Mouse (Mus musculus) cerebellum, adult 18-20 months (tissue): ENCODE data around the gene Dtymk.
A peak's percentile ranks its signal among the peaks of the same experiment; 100 is the strongest.
"Not testable (repeated sequence)": the region's sequence is repeated elsewhere in the genome, so short reads cannot be mapped to it uniquely, and the experiment has no call there.

Experiments used
- DNase-seq, 2 experiments: peaks; one replicate each; pipeline ENCODE4 v3.0.0; 2021

Gene Dtymk

GRCm38 (mm10) chr1:93803556-93804507, 2.1 kb upstream of the Dtymk start, which contains the start of gene Ing5:
Gene Ing5 (plus strand): TSS chr1:93803965.
- DNase-seq, result peak; percentile 99 to 100

- DNase-seq, result no peak
Measured at GRCm38 (mm10) chr1:93802771-93803170, 1.0 kb upstream of the Dtymk start.

GRCm38 (mm10) chr1:93800670-93801503, 847 bp downstream of the Dtymk start:
- DNase-seq, result no peak

GRCm38 (mm10) chr1:93795886-93796285, 5.8 kb downstream of the Dtymk start:
- DNase-seq, result no peak

- DNase-seq, result no peak
Measured at GRCm38 (mm10) chr1:93794526-93794925, 7.2 kb downstream of the Dtymk start.

- DNase-seq, result peak; percentile 28 to 32
Measured at GRCm38 (mm10) chr1:93786912-93787311, 14.8 kb downstream of the Dtymk start.

GRCm38 (mm10) chr1:93776686-93777085, 25.0 kb downstream of the Dtymk start:
- no peak for DNase-seq

- no peak for DNase-seq
Measured at GRCm38 (mm10) chr1:93769901-93770300, 31.8 kb downstream of the Dtymk start.

GRCm38 (mm10) chr1:93767600-93767999, 34.1 kb downstream of the Dtymk start:
- no peak for DNase-seq

GRCm38 (mm10) chr1:93764871-93765591, 36.7 kb downstream of the Dtymk start:
- no peak for DNase-seq

GRCm38 (mm10) chr1:93763531-93763930, 38.2 kb downstream of the Dtymk start:
- not testable (repeated sequence) for DNase-seq

- no peak for DNase-seq
Measured at GRCm38 (mm10) chr1:93760076-93760475, 41.7 kb downstream of the Dtymk start.

- no peak for DNase-seq
Measured at GRCm38 (mm10) chr1:93756154-93756553, 45.6 kb downstream of the Dtymk start.

GRCm38 (mm10) chr1:93755618-93756017, 46.1 kb downstream of the Dtymk start:
- DNase-seq, result no peak

GRCm38 (mm10) chr1:93755291-93755610, 46.5 kb downstream of the Dtymk start:
- no peak for DNase-seq

- DNase-seq, result peak; percentile 90 to 97
Measured at GRCm38 (mm10) chr1:93754573-93755290, 47.0 kb downstream of the Dtymk start, which contains the start of gene Thap4. Gene Thap4 (minus strand): TSS chr1:93754864.

GRCm38 (mm10) chr1:93753911-93754572, 47.7 kb downstream of the Dtymk start:
- DNase-seq, result peak in 1 of 2 experiments; percentile 36

- DNase-seq, result no peak
Measured at GRCm38 (mm10) chr1:93751290-93751689, 50.4 kb downstream of the Dtymk start, which contains the start of gene Atg4b. Gene Atg4b (plus strand): TSS chr1:93751500.

GRCm38 (mm10) chr1:93748539-93748938, 53.2 kb downstream of the Dtymk start:
- DNase-seq, result no peak

- no peak for DNase-seq
Measured at GRCm38 (mm10) chr1:93746179-93746578, 55.6 kb downstream of the Dtymk start.

GRCm38 (mm10) chr1:93742910-93743309, 58.8 kb downstream of the Dtymk start:
- no peak for DNase-seq
